ENCODE assay signal across 30 mouse cellular contexts in genomic region chr19:56947971-56948610, GRCm38 (mm10). TPM values are rescaled to one million over a fixed set of nuclear protein-coding genes. Genes with fewer than 3 reads are reported as not detected.
DNase-seq lines count a peak whose midpoint lies in the region; ATAC-seq and TF ChIP-seq lines count a peak whose summit lies in the region.
"Had no signal": no experiment of that assay in that cellular context is flagged by ENCODE, and none has a peak within 500 bp of the region (broad histone marks: within the 10 kb centered on the region; RNA-seq: fewer than 3 reads in every experiment).

No protein-coding gene starts in this region.

- DNase-seq in hindbrain, postnatal 0 days (ENCODE audit: low spot score): peak; percentile 44
- peak; percentile 71 for DNase-seq in brain, adult 2 months (ENCODE audit: low read depth, low spot score)
- peak; percentile 74 to 82 for DNase-seq in cerebellum, adult 2 months
- DNase-seq in cerebellum, postnatal 36 days: peak; percentile 65 to 68
- DNase-seq in layer of hippocampus, adult 9-10 months (ENCODE audit: low spot score): no peak
- DNase-seq: adrenal gland, adult 2 months; heart, postnatal 4 days; kidney, postnatal 4 days; layer of hippocampus, adult 9-11 months; liver; lung, postnatal 36 days; midbrain, embryonic 14.5 days; thymus, adult 18-20 months; thymus, postnatal 4 days had no signal

- TF ChIP-seq POLR2A in cerebellum, adult 2 months (IDR thresholded peaks at IDR 0.05; ENCODE audit: borderline replicate concordance, insufficient read depth, low read length): no peak

- no peaks in the 10 kb centered on the region for H3K9me3 ChIP-seq in hindbrain, postnatal 0 days (ENCODE audit: low read length)
- H3K9me3 ChIP-seq in hindbrain, embryonic 13.5 days: no peaks in the 10 kb centered on the region
- H3K9me3 ChIP-seq: embryonic facial prominence, embryonic 12.5 days; forebrain, embryonic 13.5 days; heart, embryonic 10.5 days; hindbrain, embryonic 15.5 days; limb, embryonic 10.5 days; liver, embryonic 15.5 days; lung, embryonic 15.5 days; neural tube, embryonic 13.5 days had no signal

- H3K27me3 ChIP-seq in hindbrain, postnatal 0 days (ENCODE audit: insufficient read depth, low read length): no peaks in the 10 kb centered on the region
- no peaks in the 10 kb centered on the region for H3K27me3 ChIP-seq in hindbrain, embryonic 13.5 days
- H3K27me3 ChIP-seq in cerebellum, adult 2 months (ENCODE audit: control insufficient read depth, insufficient read depth, low read length): no peaks in the 10 kb centered on the region
- H3K27me3 ChIP-seq: embryonic facial prominence, embryonic 12.5 days; forebrain, embryonic 13.5 days; hindbrain, embryonic 15.5 days; kidney, embryonic 15.5 days; liver, embryonic 15.5 days; lung, embryonic 15.5 days; neural tube, embryonic 13.5 days; Patski had no signal

- no peak overlapping the region for H3K4me3 ChIP-seq in hindbrain, postnatal 0 days (ENCODE audit: low read length)
- no peak overlapping the region for H3K4me3 ChIP-seq in hindbrain, embryonic 13.5 days
- H3K4me3 ChIP-seq in cerebellum, adult 2 months (replicated peaks; ENCODE audit: insufficient read depth, low read depth, low read length): no peak overlapping the region
- H3K4me3 ChIP-seq: embryonic facial prominence, embryonic 12.5 days; forebrain, embryonic 13.5 days; heart, embryonic 10.5 days; hindbrain, embryonic 15.5 days; kidney, embryonic 15.5 days; left cerebral cortex, adult 2 months; limb, embryonic 10.5 days; liver, embryonic 15.5 days; lung, embryonic 15.5 days; myocyte; neural tube, embryonic 13.5 days had no signal

- no peaks in the 10 kb centered on the region for H3K36me3 ChIP-seq in hindbrain, postnatal 0 days (ENCODE audit: insufficient read depth, low read length)
- H3K36me3 ChIP-seq in hindbrain, embryonic 13.5 days: 0 out of 2 replicates have a peak, but pooled peaks cover 4% of the 10 kb centered on the region
- H3K36me3 ChIP-seq: embryonic facial prominence, embryonic 12.5 days; heart, embryonic 10.5 days; hindbrain, embryonic 15.5 days; limb, embryonic 10.5 days; liver, embryonic 15.5 days; lung, embryonic 15.5 days had no signal

- H3K4me2 ChIP-seq in hindbrain, postnatal 0 days (ENCODE audit: low read depth, low read length): no peak overlapping the region
- H3K4me2 ChIP-seq in hindbrain, embryonic 13.5 days: no peak overlapping the region
- H3K4me2 ChIP-seq: embryonic facial prominence, embryonic 12.5 days; forebrain, embryonic 13.5 days; hindbrain, embryonic 15.5 days; kidney, embryonic 15.5 days; liver, embryonic 15.5 days; lung, embryonic 15.5 days; neural tube, embryonic 13.5 days had no signal

- 58% methylated on average over 6 of the region's 6 CpGs for WGBS in hindbrain, postnatal 0 days
- WGBS in hindbrain, embryonic 13.5 days: 74% methylated on average over 6 of the region's 6 CpGs
- WGBS in cerebellum, adult 2 months: 13% methylated on average over 6 of the region's 6 CpGs

- ATAC-seq in hindbrain, postnatal 0 days: peak; percentile 61; the same call in 1 of the 2 replicates
- no peak for ATAC-seq in hindbrain, embryonic 13.5 days (ENCODE audit: low FRiP score)
- no peak for ATAC-seq in erythroblast, adult 5-6 weeks (replicated peaks; ENCODE audit: low FRiP score, poor library complexity, severe bottlenecking)
- ATAC-seq: forebrain, embryonic 13.5 days; intestine, postnatal 0 days; Patski had no signal

- H3K27ac ChIP-seq in hindbrain, postnatal 0 days: peak overlapping the region; percentile 59
- no peak overlapping the region for H3K27ac ChIP-seq in hindbrain, embryonic 13.5 days
- peak overlapping the region; percentile 92 for H3K27ac ChIP-seq in cerebellum, adult 2 months (ENCODE audit: insufficient read depth, low read length)
- H3K27ac ChIP-seq: embryonic facial prominence, embryonic 12.5 days; forebrain, embryonic 13.5 days; heart, embryonic 10.5 days; hindbrain, embryonic 15.5 days; kidney, embryonic 15.5 days; left cerebral cortex, adult 2 months; limb, embryonic 10.5 days; liver, embryonic 15.5 days; lung, embryonic 15.5 days; neural tube, embryonic 13.5 days had no signal

- peaks cover 7% of the 10 kb centered on the region; the same call in 1 of the 2 replicates for H3K4me1 ChIP-seq in hindbrain, postnatal 0 days (ENCODE audit: insufficient read depth, low read length)
- H3K4me1 ChIP-seq in hindbrain, embryonic 13.5 days (replicated peaks): peaks cover 7% of the 10 kb centered on the region
- peaks cover 57% of the 10 kb centered on the region for H3K4me1 ChIP-seq in cerebellum, adult 2 months (ENCODE audit: control insufficient read depth, insufficient read depth, low read length)
- H3K4me1 ChIP-seq: embryonic facial prominence, embryonic 12.5 days; forebrain, embryonic 13.5 days; liver, embryonic 15.5 days; lung, embryonic 15.5 days had no signal

- H3K9ac ChIP-seq in hindbrain, postnatal 0 days (replicated peaks; ENCODE audit: low read length): no peak overlapping the region
- H3K9ac ChIP-seq in hindbrain, embryonic 13.5 days: no peak overlapping the region
- H3K9ac ChIP-seq: embryonic facial prominence, embryonic 12.5 days; forebrain, embryonic 13.5 days; kidney, embryonic 15.5 days; liver, embryonic 15.5 days; lung, embryonic 15.5 days; neural tube, embryonic 13.5 days had no signal

- no peak for TF ChIP-seq CTCF in hindbrain, postnatal 0 days (IDR thresholded peaks at IDR 0.05; ENCODE audit: low read depth)
- no peak for TF ChIP-seq CTCF in cerebellum, adult 2 months (IDR thresholded peaks at IDR 0.05; ENCODE audit: borderline replicate concordance, insufficient read depth, low read depth, low read length)

RNA-seq across cellular contexts. Expression of gene Afap1l2, which starts 59.9 kb away (rescaled TPM):
- total RNA-seq in hindbrain, postnatal 0 days (2014; rRNA removed): 20.8 and 22.7 TPM in 2 replicates
- polyA plus RNA-seq in hindbrain, postnatal 0 days (2015; fragmentation: Nextera tagmentation; extraction: Ambion mirVana): 12.3 and 12.9 TPM in 2 replicates
- polyA plus RNA-seq in hindbrain, embryonic 13.5 days (2015; fragmentation: Nextera tagmentation; extraction: Ambion mirVana): 9.5 and 12.2 TPM in 2 replicates
- 43.3 and 50.1 TPM in 2 replicates for polyA plus RNA-seq in cerebellum, adult 2 months (2012; rRNA removed)
- 5.2 TPM in 1 of 2 replicates, not detected in the other for total RNA-seq in erythroblast, adult 5-6 weeks (2015; ENCODE audit: low replicate concordance)
- 0.34 TPM in 1 of 2 replicates, not detected in the other for total RNA-seq in erythroblast, adult 5-6 weeks (2017; ENCODE audit: low replicate concordance)
- total RNA-seq: granulocyte monocyte progenitor cell, adult 5-6 weeks had no signal
